Mouse (Mus musculus): ENCODE results near the gene Gm28043. TPM values are rescaled to one million over a fixed set of nuclear protein-coding genes. Genes with fewer than 3 reads are reported as not detected.

Gene Gm28043
- total and polyA plus RNA-seq, 3 experiments = 3.6 to 4.2 (median 3.7) TPM

- no peaks in the 10 kb centered on the region for H3K9me3 ChIP-seq (replicated peaks; ENCODE audit: low read length)
- H3K79me2 ChIP-seq (replicated peaks; ENCODE audit: control insufficient read depth, extremely low read depth, insufficient read depth, poor library complexity, severe bottlenecking) = 0 out of 2 replicates have a peak, but pooled peaks cover 2% of the 10 kb centered on the region
- in situ Hi-C loops (cut with MboI; ENCODE audit: low pct_ligation_motif_present, low pct_unique_long_range_greater_than_20kb, low sequenced_read_pairs) (no loop called here), dilution Hi-C loops (cut with MboI; ENCODE audit: extremely low pct_ligation_motif_present, extremely low pct_unique_long_range_greater_than_20kb, low sequenced_read_pairs) (no loop called here)
- H3K4me1 ChIP-seq (ENCODE audit: control insufficient read depth in 1 of 2, insufficient read depth in 2 of 2) = peaks cover 29 to 61% of the 10 kb centered on the region in 2 experiments
- H3K36me3 ChIP-seq (replicated peaks in 1 of 2; ENCODE audit: control insufficient read depth in 1 of 2, insufficient read depth in 1 of 2, low read length in 1 of 2) = peaks cover 74 to 89% of the 10 kb centered on the region in 2 experiments
- H3K9ac ChIP-seq (ENCODE audit: insufficient read depth, low read depth) = no peak overlapping the region
- H3K4me3 ChIP-seq (replicated peaks in 1 of 3; ENCODE audit: low read depth in 2 of 3, low read length in 2 of 3, poor library complexity in 1 of 3) = peak overlapping the region in 1 of 3 experiments; percentile 19
- H3K27me3 ChIP-seq (replicated peaks) = no peaks in the 10 kb centered on the region
- H3K4me2 ChIP-seq (ENCODE audit: insufficient read depth, low read depth, poor library complexity, severe bottlenecking) = peak overlapping the region; percentile 4; the same call in 1 of the 2 replicates
- no peak for DNase-seq (ENCODE audit: extremely low read depth)
- no peak for TF ChIP-seq NELFE (IDR thresholded peaks at IDR 0.05; ENCODE audit: low read depth, low read length)
- no peak for TF ChIP-seq BHLHE40 (IDR thresholded peaks at IDR 0.05; ENCODE audit: low read depth, low read length)
- TF ChIP-seq CHD1 (IDR thresholded peaks at IDR 0.05; ENCODE audit: low read depth, low read length) = no peak
- TF ChIP-seq ETS1 (conservative IDR thresholded peaks at IDR 0.05; ENCODE audit: low read depth, low read length) = no peak
- TF ChIP-seq HCFC1 (IDR thresholded peaks at IDR 0.05; ENCODE audit: low read depth, low read length) = no peak
- TF ChIP-seq JUN (IDR thresholded peaks at IDR 0.05; ENCODE audit: insufficient read depth, low read depth, low read length) = no peak
- no peak for TF ChIP-seq TBP (conservative IDR thresholded peaks at IDR 0.05; ENCODE audit: low read depth, low read length)
- TF ChIP-seq E2F4 (IDR thresholded peaks at IDR 0.05; ENCODE audit: insufficient replicate concordance, low read depth, low read length) = no peak
- TF ChIP-seq ZC3H11A (IDR thresholded peaks at IDR 0.05; ENCODE audit: low read depth, low read length) = no peak
- peak overlapping the region; percentile 84 for H3K27ac ChIP-seq (ENCODE audit: insufficient read depth, low read depth)
Measured at GRCm38 (mm10) chr17:29680174-29680573, 65.5 kb downstream of the Gm28043 start.

DNA sequence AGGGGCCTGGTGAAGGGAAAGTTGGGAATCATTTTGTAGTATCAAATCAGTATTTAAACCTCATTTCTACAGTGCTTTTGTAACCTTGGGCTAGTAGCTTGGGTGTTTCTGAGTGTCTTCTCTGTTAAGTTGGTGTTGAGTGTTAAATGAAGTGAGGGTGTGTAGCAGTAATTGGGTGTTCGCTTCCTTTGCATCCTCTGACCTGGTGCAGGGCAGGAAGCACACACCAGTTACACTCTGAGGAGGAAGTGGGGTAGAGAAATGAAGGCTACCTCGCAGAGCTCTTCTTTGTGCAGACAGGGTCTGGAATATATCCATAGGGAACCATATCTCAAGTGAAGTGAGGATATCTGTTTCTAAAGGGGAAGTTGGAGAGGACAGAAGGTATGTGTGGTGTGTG is 66.2 kb downstream of the Gm28043 start:
- Histone ChIP-seq H3K36me3 (replicated peaks in 1 of 2; ENCODE audit: control insufficient read depth in 1 of 2, insufficient read depth in 1 of 2, low read length in 1 of 2) (peaks cover 74 to 89% of the 10 kb centered on the region in 2 experiments), H3K4me3 (replicated peaks in 1 of 3; ENCODE audit: low read depth in 2 of 3, low read length in 2 of 3, poor library complexity in 1 of 3) (peak overlapping the region in 1 of 3 experiments; percentile 14), H3K27ac (ENCODE audit: insufficient read depth, low read depth) (0 out of 2 replicates have a peak overlapping the region, but pooled peaks have one; percentile 2), H3K9ac (ENCODE audit: insufficient read depth, low read depth) (no peak overlapping the region), H3K27me3 (replicated peaks) (no peaks in the 10 kb centered on the region), H3K4me2 (ENCODE audit: insufficient read depth, low read depth, poor library complexity, severe bottlenecking) (no peak overlapping the region), H3K4me1 (ENCODE audit: control insufficient read depth in 1 of 2, insufficient read depth in 2 of 2) (peaks cover 29 to 63% of the 10 kb centered on the region in 2 experiments), H3K9me3 (replicated peaks; ENCODE audit: low read length) (no peaks in the 10 kb centered on the region), H3K79me2 (replicated peaks; ENCODE audit: control insufficient read depth, extremely low read depth, insufficient read depth, poor library complexity, severe bottlenecking) (0 out of 2 replicates have a peak, but pooled peaks cover 2% of the 10 kb centered on the region)
- dilution Hi-C loops (cut with MboI; ENCODE audit: extremely low pct_ligation_motif_present, extremely low pct_unique_long_range_greater_than_20kb, low sequenced_read_pairs) = no loop called here
- no peak for TF ChIP-seq GABPA (IDR thresholded peaks at IDR 0.05; ENCODE audit: insufficient replicate concordance, low read depth, low read length)
- TF ChIP-seq JUND (conservative IDR thresholded peaks at IDR 0.05; ENCODE audit: low read depth, low read length) = no peak
- no peak for TF ChIP-seq KAT2A (IDR thresholded peaks at IDR 0.05; ENCODE audit: insufficient replicate concordance, low read length)
- no peak for TF ChIP-seq NRF1 (IDR thresholded peaks at IDR 0.05; ENCODE audit: low read depth, low read length)
- no peak for TF ChIP-seq MAZ (IDR thresholded peaks at IDR 0.05; ENCODE audit: low read depth, low read length)
- no peak for TF ChIP-seq MAFK (IDR thresholded peaks at IDR 0.05; ENCODE audit: insufficient replicate concordance, low read length)
- no peak for TF ChIP-seq CTCF (conservative IDR thresholded peaks at IDR 0.05 in 1 of 2, IDR thresholded peaks at IDR 0.05 in 1 of 2; ENCODE audit: low read depth in 2 of 2, low read length in 2 of 2)
- TF ChIP-seq MXI1 (IDR thresholded peaks at IDR 0.05; ENCODE audit: low read depth, low read length) = no peak
- TF ChIP-seq RAD21 (IDR thresholded peaks at IDR 0.05; ENCODE audit: low read depth, low read length) = no peak
- no peak for TF ChIP-seq IRF4 (IDR thresholded peaks at IDR 0.05; ENCODE audit: low read depth, low read length)
- TF ChIP-seq POLR2A (IDR thresholded peaks at IDR 0.05; ENCODE audit: low read depth, low read length) = no peak
- TF ChIP-seq HCFC1 (IDR thresholded peaks at IDR 0.05; ENCODE audit: low read depth, low read length) = no peak
- TF ChIP-seq TBP (conservative IDR thresholded peaks at IDR 0.05; ENCODE audit: low read depth, low read length) = no peak
- no peak for TF ChIP-seq TCF12 (IDR thresholded peaks at IDR 0.05; ENCODE audit: low read depth, low read length)
- TF ChIP-seq MAX (IDR thresholded peaks at IDR 0.05; ENCODE audit: low read length) = no peak
- TF ChIP-seq USF1 (IDR thresholded peaks at IDR 0.05; ENCODE audit: low read depth, low read length) = no peak
- TF ChIP-seq ETS1 (conservative IDR thresholded peaks at IDR 0.05; ENCODE audit: low read depth, low read length) = no peak
- TF ChIP-seq EP300 (IDR thresholded peaks at IDR 0.05; ENCODE audit: low read length) = no peak
- no peak for TF ChIP-seq MYC (IDR thresholded peaks at IDR 0.05; ENCODE audit: low read depth, low read length)
- no peak for DNase-seq (ENCODE audit: extremely low read depth)
- in situ Hi-C loops (cut with MboI; ENCODE audit: low pct_ligation_motif_present, low pct_unique_long_range_greater_than_20kb, low sequenced_read_pairs) = no loop called here
